Mouse (Mus musculus): ENCODE measurements around the gene Gpr4.

DNA sequence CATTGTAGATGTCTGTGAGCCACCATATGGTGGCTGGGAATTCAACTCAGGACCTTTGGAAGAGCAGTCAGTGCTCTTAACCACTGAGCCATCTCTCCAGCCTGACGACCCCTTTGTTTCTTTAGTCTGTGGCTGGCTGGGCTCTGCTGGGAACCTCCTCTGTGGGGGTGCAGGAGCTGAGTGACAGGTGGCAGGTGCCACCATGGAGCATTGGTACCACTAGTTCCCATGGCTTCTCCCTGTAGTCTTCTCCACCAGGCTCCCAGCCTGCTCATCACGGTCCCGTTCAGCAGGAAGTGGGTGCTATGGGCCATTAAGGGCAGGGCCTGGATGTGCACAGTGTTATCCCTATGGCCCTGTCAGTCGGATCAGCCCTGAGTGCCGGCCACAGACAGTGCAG is 22.3 kb downstream of the Gpr4 start:
- TF ChIP-seq USF1 (IDR thresholded peaks at IDR 0.05; ENCODE audit: low read depth, low read length) (no peak), TCF12 (IDR thresholded peaks at IDR 0.05; ENCODE audit: low read depth, low read length) (no peak), HCFC1 (IDR thresholded peaks at IDR 0.05; ENCODE audit: low read depth, low read length) (no peak), POLR2A (IDR thresholded peaks at IDR 0.05; ENCODE audit: control insufficient read depth in 1 of 2, insufficient read depth in 1 of 2, low read depth in 1 of 2, low read length in 2 of 2, poor library complexity in 1 of 2) (no peak), NELFE (IDR thresholded peaks at IDR 0.05; ENCODE audit: low read depth, low read length) (no peak), BHLHE40 (IDR thresholded peaks at IDR 0.05; ENCODE audit: borderline replicate concordance, low read depth, low read length) (no peak), MAZ (IDR thresholded peaks at IDR 0.05; ENCODE audit: low read depth, low read length) (no peak), EP300 (IDR thresholded peaks at IDR 0.05; ENCODE audit: low read depth in 1 of 2, low read length in 2 of 2) (no peak), CTCF (IDR thresholded peaks at IDR 0.05 in 2 of 3, conservative IDR thresholded peaks at IDR 0.05 in 1 of 3; ENCODE audit: control insufficient read depth in 1 of 3, insufficient read depth in 1 of 3, low read depth in 2 of 3, low read length in 3 of 3, poor library complexity in 1 of 3, severe bottlenecking in 1 of 3) (no peak), POLR2AphosphoS2 (IDR thresholded peaks at IDR 0.05; ENCODE audit: low read length) (no peak), GABPA (IDR thresholded peaks at IDR 0.05; ENCODE audit: low read depth, low read length) (no peak)
